Mouse (Mus musculus) cerebral cortex, adult 2 months (tissue): Measurements from ENCODE around the gene Olfr857.

Experiments used
- WGBS: fragments of 180-500 bp; shearing (Covaris S2); methylation state at CpG from one replicate; pipeline ENCODE4 v1.1.7; 2018; 5-methylcytosine and 5-hydroxymethylcytosine counted together

The Olfr857 gene

DNA sequence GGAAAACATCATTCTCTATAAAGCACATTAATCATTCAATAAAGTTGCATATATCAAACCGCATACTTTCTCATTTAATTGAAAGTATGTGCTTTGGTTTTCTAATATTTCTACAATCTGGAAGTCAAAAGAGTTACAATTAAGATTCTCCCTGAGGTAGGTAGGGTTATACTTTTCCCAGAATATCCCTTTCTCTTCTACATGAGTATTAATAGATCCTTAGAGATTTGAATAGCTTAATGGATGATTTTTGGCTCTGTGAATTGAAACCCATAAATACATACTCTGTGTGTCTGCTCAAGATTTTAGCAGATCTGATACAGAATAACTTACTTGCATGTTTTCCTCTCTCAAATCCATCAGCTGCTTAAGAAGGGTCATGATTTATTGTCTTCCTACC, at the start of gene Olfr857:
Gene Olfr857 (plus strand): TSS at position 301 of the 400 bp plus-strand sequence.
- 92% methylated on average over 1 of the region's 1 CpGs for WGBS

GRCm38 (mm10) chr9:19690281-19690680, 19.0 kb upstream of the Olfr857 start:
- WGBS = 86% methylated on average over 6 of the region's 6 CpGs

DNA sequence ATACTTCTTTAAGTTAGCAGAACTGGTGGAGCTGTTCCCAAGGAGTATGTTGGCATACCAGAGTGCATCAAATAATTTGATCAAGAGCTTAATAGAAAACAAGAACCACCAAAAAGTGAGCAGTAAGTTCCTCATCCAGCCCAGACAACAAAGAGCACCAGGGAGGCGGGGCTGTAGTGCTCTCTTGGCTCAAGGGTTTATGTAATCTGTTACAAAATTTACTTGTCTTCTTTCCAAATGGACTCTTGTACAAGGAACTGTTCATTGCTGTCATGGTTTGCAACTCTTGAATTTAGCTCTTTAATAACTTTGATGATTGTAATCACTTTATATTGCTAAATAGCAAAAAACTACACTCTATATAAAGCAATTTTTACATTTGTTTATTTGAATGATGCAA, 17.8 kb upstream of the Olfr857 start:
- 88% methylated on average over 1 of the region's 1 CpGs for WGBS

DNA sequence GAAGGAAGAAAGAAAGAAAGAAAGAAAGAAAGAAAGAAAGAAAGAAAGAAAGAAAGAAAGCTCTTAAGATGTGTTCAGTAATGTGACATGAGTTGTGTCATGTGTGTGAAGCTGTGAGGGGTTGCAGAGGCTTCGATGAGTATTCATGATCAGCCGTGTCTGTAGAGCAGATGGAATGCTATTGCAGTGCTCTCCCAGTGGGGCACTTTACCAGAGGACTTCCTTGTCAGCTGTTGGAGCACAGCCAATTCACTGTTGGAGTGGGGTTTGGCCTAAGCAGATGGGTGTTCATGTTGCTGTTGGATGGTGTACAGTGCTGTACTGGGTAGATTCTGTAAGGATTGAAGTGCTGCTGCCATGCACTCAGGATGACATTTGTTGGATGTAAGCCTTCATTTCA, 16.8 kb upstream of the Olfr857 start:
- WGBS = 60% methylated on average over 2 of the region's 2 CpGs

DNA sequence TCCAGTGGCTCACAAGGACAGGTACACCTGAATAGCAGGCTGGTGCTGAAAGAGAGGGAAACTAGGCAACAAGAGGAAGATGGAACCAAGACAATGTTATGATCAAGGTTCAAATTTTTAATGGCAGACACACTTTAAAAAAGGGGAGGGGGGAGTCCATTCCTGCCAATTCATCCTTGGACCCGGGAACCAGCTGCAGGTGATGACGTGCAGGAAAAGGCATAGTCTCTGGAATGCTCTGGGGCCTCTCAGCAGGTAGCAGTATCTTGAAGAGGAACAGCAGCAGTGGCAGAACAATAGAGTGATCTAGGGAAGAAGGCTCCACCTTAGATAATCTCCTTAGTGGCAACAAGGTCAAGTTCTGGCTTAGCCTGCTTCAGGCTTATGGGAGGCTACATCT, 14.9 kb upstream of the Olfr857 start:
- WGBS = 31% methylated on average over 2 of the region's 2 CpGs

DNA sequence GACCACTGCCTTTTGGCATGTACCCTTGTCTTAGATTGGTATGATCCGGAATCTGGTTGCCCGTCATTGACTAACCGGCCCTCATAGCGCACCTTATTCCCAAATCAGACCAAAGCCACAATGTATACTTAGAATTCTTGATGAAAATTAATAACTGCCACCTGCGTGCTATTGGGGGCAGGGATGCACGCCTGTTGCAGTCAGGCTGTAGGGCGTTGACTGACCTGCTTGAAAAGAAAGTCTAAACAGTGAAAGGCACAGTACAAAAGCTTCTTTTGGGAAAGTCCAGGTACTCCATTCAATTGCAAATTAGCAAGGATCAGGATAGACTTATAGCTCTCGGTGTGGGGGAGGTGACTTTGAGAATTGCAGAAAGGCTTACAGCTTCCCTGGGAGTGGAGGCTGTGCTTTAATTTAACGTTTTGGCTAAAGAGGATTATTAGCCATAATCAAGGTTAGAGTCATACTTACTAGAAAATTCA, 14.3 kb upstream of the Olfr857 start:
- WGBS = 57% methylated on average over 9 of the region's 9 CpGs

DNA sequence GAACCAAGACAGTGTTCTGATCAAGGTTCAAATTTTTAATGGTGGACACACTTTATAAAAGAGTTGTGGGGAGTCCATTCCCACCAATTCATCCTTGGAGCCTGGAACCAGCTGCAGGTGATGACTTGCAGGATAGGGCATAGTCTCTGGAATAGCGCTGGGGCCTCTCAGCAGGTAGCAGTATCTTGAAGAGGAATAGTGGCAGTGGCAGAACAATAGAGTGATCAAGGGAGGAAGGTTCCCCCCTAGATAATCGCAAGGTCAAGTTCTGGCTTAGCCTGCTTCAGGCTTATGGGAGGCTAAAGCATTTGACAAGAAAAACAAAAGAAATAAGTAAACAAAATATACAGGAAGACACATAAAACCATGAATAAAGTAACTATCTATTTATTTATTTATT, 4.7 kb upstream of the Olfr857 start:
- 66% methylated on average over 2 of the region's 2 CpGs for WGBS
